Mouse (Mus musculus) adrenal gland (tissue): ENCODE data around the gene Gsg1l.

Experiments
- intact Hi-C: fragments of 180-260 bp; cut with DNase I; formaldehyde crosslinking; loops from one replicate; pipeline ENCODE4 v1.15.1; 2025

Gsg1l gene

DNA sequence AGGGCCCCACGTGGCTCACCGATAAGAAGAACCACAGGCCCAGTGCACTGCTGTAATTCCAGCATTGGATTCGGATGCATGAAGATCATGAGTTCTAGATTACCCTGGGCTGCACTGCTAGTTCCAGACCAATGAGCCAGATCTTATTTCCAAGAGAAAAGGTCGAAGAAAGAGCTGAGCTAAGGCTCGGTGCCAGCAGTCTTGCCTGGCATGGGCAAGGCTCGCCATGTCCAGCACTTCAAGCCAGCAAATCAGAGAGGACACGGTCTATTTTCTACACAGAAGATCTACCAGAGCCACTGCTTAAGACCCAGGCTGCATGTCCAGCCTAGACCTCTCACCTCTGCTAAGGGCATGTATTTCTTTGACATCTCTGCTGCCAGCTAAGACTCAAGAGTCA is 92.2 kb downstream of the Gsg1l start:
- intact Hi-C loops, result loop anchor here (10.0 kb wide), 1 partner anchor 95 kb away; no protein-coding TSS in a partner anchor

DNA sequence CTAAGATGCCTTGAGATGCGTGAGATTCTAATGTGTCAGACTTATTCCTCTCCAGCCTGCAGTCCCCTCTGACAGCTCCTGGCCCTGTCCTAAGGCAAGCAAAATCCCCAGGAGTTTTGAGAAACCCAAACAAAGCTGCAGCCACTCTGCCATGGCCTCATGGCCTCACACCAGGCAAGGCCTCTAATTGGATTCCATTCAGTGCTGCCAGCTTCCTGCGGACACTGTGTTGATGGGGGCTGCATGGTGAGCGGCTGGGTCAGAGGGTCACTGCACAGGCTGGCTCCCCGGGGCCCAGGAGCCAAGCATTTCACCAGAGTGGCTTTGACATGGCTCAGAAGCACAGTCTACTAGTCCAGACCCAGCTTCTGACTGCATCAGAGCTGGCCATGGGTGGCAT is 92.7 kb downstream of the Gsg1l start:
- intact Hi-C loops, result loop anchor here (10.0 kb wide), 1 partner anchor 95 kb away; no protein-coding TSS in a partner anchor

GRCm38 (mm10) chr7:125988326-125988725 is 93.9 kb downstream of the Gsg1l start:
- intact Hi-C loops, result loop anchor here (10.0 kb wide), 1 partner anchor 94 kb away; no protein-coding TSS in a partner anchor

DNA sequence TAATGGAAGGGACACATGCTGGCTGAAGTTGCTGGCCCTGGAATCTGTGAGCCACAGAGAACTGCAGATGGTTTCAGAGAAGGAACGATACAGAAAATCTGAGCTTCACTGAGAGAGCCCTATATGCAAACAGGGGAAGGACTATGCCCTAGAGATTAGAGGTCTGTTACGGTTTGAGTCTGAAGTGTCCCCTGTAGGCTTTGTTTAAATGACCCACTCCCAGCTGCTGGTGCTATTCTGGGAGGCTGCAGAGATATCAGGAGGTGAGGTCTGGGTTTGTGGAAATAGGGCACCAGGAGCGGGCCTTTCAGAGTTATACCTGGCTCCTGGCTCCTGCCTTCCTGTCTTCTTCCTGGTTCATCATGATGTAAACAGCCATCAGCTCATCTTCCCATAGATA is 95.1 kb downstream of the Gsg1l start:
- intact Hi-C loops, result loop anchor here (10.0 kb wide), 1 partner anchor 92 kb away; no protein-coding TSS in a partner anchor

DNA sequence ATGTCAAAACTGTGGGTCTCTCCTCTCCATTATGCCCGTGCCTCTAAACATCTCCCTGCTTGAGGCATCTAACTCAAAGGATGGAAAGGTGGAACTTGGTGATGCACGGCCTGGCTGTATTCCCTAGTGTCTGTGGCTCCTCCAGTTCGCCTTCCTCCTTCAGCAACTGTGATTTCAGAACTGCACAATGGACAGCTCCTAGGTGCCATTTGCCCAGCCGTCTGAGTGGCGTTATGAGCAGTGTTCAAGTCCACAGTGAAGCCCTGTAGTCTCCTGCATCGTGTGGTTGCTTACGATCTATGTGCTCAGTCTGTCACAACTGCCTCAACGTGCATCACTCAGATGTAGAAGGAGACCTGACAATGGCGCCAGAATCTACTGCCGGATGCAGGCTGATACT is 96.6 kb downstream of the Gsg1l start:
- intact Hi-C loops, result loop anchor here (10.0 kb wide), 1 partner anchor 91 kb away; no protein-coding TSS in a partner anchor

GRCm38 (mm10) chr7:125983902-125984841 is 98.0 kb downstream of the Gsg1l start:
- intact Hi-C loops, result loop anchor here (10.0 kb wide), 1 partner anchor 89 kb away; no protein-coding TSS in a partner anchor

DNA sequence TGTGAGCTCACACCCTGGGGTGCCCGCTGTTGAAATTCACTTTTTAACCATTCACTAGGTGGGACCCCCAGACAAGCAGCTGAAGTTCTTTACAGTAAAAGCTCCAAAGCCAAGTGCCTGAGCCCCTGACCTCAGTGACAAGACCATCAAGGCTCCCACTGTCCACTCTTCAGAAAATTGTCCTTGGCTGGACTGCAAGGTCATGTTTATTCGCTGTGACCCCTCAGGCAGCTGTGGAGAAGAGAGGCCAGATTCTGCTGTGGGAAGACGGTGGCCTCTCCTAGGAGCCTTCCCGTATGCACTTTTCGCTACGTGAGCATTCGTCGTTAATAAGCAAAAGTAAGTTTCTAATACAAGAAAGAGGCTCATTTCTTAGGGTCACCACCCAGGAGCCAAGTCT is 102.6 kb downstream of the Gsg1l start:
- intact Hi-C loops, result no loop called here

- intact Hi-C loops, result no loop called here
Observed at GRCm38 (mm10) chr7:125976695-125977094, 105.5 kb downstream of the Gsg1l start.

GRCm38 (mm10) chr7:125975414-125975813 is 106.8 kb downstream of the Gsg1l start:
- intact Hi-C loops, result no loop called here

DNA sequence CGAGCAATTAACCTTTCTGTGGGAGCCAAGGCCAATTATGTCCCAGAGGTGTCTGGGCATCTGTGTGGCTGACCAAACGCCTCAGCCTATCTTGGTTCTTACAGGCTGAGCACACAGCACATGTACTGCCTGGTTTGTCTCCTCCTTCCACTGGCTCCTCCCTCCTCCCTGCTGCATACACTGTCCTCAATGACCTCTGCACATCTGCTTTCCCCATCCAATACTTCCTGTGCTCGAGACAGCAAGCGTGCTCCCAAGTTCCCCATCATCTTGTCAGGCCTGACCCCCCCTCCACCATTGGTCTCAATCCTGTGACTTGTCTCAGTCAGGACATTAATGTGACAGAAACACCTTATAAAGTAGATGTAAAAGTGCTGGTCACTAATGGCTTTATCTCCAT is 108.3 kb downstream of the Gsg1l start:
- intact Hi-C loops, result no loop called here

DNA sequence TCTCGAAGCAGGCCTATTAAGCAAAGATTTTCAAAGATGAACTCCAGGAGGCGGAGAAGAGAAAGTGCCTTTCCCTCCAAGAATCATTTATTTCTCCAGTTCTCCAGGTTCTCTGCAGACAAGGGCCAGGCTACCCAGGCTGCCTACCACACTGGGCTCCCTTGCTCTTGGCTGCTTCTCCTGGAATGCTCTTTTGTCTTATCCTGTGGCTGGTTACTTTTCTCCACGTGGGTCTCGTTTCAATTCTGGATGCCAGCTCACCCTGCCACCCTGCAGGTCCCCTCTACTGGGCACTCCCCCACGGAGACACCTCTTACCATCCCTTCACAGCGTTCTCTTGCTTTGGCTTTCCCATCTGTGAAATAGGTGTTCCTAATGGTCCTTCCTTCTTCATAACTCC is 109.4 kb downstream of the Gsg1l start:
- intact Hi-C loops, result no loop called here

DNA sequence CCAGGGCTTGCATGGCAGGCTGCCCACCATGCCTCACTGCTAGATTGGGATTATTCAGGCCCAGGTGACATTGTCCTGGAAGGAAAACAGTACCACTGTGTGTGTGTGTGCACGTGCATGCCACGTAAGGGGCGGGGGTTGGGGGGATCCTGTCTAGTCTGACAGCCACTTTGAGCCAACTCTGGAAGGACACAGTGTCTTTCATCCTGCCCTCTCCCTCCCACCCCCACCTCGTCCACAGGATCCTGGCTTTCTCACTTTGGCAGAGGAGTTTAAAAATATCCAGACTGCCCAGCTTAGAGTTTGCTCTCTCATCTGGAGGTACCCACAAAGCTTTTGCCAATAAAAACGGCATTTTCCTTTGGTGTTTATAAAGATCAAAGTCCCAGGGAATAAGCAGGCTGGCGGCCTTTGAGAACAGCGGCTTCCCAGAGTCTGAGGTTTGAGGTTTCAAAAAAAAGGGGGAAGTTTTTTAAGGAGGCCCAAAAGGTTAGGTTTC is 110.0 kb downstream of the Gsg1l start:
- intact Hi-C loops, result no loop called here

DNA sequence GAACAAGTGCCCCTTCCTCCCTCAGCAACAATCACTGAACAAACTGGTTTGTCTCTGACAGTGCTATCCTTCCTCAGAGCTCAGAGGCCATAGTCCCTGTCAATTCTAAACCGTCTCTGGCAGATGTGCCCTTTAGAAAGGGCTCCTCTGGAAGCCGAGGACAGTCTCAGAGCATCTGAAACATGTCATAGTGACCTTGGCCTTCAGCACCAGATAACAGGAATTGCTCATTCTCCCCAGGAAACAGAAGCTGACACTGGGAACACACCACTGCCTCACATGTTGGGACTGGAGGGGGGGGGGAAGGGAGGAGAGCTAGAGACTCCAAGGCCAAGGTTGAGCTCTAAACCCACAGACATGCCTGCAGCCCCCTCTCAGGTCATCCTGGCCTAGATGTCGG is 113.1 kb downstream of the Gsg1l start:
- intact Hi-C loops, result no loop called here

- intact Hi-C loops, result no loop called here
Observed at GRCm38 (mm10) chr7:125966402-125967261, 115.6 kb downstream of the Gsg1l start.

- intact Hi-C loops, result no loop called here
Observed at GRCm38 (mm10) chr7:125964087-125964607, 118.1 kb downstream of the Gsg1l start.

GRCm38 (mm10) chr7:125959294-125960048 is 122.7 kb downstream of the Gsg1l start:
- intact Hi-C loops, result no loop called here

GRCm38 (mm10) chr7:125958856-125959255 is 123.4 kb downstream of the Gsg1l start:
- intact Hi-C loops, result no loop called here

DNA sequence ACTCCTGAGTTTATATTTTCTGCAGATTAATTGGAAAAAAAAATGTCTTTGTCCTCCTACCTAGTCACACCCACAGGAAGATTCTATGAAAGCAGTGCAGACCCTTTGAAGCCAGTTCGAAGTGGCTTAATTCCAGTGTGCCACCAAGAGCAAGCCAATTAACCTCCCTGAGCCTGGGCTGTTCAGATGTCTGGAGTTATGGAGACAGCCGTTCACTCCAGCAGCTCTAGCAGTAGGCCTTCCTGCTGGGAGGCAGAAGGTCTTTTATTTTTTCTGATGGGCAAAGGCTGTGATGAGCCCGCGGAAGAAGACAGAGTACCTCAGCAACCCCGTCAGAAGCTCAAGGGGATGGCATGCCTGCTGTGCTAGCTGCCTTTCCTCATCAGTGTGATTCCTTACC is 127.2 kb downstream of the Gsg1l start:
- intact Hi-C loops, result no loop called here

GRCm38 (mm10) chr7:125954356-125954878 is 127.8 kb downstream of the Gsg1l start:
- intact Hi-C loops, result no loop called here

DNA sequence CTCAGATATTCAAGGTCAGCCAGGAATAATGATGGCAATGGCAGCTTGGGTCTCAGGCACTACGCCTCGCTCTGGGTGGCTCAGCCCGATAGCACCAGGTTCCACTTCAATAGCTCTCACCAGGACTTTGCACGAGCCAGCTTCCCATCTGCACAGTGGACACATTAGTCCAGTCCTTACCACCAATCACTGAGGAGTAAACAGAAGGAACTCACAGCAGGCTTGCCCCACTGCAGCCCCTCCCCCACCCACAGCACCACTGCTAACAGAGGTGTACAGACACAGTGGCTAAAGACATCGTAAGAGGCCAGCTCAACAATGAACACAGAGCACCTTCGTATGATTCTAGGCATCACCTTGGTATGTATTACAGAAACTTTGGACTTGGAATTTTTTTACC is 128.4 kb downstream of the Gsg1l start:
- intact Hi-C loops, result no loop called here
